Mouse (Mus musculus) layer of hippocampus, postnatal 36 days (tissue): Measurements from ENCODE around the gene Gnb2. TPM values are rescaled to one million over a fixed set of nuclear protein-coding genes. Genes with fewer than 3 reads are reported as not detected.

ENCODE experiments used
- DNase-seq, 2 experiments: peaks; one replicate each; pipeline ENCODE4 v3.0.0; 2022
- total RNA-seq, 2 experiments: library from RNA; stranded (reverse); gene quantifications; 2 replicates each; pipeline ENCODE4 v1.2.3; 2021

Gene Gnb2
- 100 to 1,000 TPM; 554 to 565 TPM for total RNA-seq

DNA sequence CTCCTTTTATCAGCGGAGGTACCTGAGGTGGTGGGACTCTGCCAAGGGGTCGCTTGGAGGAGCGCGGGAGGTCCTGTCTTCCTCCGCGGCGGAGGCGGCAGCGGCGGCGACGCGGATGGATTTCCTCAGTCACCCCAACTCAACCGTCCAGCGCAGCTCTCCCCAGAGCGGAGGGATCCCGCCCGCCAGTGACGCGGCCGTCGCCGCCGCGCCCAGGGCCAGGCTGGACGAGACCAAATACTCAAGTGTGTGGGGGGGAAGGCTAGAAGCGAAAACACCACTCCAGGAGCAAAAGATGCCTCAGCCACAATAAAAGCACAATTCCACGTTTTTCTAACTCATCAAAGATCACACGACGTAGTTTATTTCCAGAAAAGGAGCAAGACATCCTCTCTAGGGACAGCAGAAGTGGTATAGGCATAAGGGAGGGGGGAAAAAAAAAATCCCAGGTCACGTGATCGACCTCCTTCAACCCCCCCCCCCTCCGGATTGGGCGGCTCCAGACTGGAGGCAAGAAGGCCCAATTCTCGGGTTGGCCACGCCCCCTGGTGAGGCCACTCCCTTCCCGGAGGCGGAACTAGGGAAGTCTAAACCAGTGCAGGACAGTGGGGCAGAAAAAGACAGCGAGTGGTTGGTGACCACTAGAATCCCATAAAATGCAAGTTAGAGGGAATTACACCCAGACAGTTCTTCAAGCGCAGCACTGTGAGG is at the start of gene Gnb2, which contains the start of gene Epo:
Gnb2 (minus strand) TSS at position 394 of the 711 bp plus-strand sequence.
Epo (minus strand) TSS at position 126 of the 711 bp plus-strand sequence.
- peak; percentile 95 to 96 for DNase-seq

DNA sequence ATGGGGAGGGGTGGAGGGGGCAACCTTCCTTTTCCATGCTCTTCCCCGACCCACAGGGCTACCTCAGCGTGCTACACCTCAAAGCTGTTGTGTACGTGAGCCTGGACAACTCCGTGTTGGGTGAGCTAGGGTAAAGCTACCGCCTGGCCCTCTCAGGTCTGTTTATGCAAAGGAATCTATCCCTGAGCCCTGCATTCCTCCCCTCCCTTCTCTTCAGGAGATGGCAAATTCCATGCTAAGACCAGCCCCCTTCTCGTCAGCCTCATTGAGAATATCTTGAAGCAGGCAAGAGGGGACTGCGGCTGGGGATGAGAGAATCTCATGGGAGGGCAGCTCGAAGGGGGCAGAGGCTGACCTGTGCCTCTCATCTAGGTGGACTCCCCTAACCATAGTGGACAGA is 49.4 kb upstream of the Gnb2 start:
- DNase-seq = no peak

DNA sequence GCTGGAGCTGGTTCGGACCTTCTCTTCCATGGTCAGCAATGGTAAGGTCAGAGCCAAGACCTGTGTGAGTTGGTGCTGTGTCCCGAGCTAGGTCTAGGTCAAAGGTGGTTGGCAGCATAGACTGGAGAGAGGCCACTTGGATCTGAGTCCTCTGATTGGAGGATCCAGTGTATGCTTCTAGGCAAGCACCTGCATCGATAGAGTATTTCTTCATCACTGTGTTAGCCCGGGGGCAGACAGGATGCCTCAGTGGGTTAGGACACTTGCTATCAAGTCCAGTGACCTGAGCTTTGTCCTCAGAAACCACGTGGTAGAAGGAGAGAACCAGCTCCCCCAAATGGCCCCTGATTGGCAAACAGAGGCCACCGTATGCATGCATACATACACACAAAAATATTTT is 46.9 kb upstream of the Gnb2 start:
- no peak for DNase-seq

DNA sequence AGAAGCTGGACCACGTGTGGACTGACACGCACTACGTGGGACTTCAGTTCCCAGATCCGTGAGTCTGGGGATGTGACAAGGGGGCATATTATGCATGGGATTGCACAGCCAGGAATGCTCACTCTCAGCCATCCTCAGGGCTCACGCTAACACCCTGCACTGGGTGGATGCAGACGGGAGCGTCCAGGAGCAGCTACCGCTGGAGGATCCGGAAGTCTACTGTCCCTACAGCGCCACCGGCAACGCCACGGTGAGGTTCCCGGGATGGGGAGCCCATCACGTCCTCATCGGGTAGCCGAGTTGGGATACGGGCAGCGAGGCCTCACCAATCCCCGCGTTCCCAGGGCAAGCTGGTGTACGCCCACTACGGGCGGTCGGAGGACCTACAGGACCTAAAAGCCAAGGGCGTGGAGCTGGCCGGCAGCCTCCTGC is 41.2 kb upstream of the Gnb2 start:
- peak; percentile 39 to 60 for DNase-seq

DNA sequence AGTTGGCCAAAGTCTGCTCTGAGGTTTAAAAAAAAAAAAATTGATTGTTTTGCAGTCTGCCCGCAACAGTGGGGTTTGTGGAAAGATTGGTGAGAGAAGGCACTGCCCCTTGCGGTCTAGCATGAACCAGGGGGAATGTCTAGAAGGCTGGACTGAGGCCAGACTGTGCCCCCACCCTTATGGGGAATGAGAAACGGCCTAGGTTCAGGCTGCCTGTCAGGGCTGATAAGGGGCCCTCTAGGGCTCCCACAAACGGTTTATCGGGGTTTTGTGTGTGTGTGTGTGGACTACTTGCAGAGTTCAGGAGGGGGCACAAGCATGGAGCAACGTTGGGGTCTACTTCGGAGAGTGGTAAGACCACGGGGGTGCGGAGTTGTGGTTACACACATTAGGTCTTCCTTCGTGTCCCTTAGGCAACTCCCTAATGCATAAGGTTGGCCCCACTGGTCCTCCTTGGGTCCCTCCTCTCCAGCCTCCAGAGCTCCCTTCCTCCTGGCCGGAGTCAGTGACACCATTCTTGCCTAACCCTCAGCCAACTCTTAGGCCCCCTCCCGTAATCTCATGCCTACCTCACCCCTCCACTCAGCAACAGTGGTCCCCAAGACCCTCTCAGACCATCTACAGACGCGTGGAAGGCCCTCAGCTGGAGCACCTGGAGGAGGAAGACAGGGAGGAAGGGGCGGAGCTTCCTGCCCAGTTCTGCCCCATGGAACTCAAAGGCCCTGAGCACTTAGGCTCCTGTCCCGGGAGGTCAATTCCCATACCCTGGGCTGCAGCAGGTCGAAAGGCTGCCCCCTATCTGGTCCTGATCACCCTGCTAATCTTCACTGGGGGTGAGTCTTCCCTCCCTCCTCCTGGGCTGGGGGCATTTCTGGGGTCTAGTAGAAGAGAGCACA is 37.6 kb upstream of the Gnb2 start:
- DNase-seq = no peak

DNA sequence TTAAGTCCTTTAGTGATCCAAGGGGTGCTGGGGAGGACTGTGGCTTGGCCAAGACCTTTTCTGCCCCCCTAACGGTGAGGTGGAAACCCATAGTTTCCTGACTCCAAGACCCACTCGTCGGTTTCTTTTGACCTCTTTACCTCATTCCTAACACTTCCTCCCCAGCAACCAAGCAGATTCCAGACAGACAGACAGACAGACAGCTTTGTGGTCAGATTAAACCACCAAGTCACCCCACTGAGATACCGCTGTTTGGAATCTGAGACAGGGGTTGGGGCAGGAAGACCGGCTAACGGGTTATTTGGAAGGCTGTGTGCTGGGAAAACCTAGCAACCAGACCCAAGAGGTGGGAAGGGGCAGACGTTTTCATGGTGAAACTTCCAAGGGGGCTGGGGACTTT is 36.9 kb upstream of the Gnb2 start:
- DNase-seq = no peak

DNA sequence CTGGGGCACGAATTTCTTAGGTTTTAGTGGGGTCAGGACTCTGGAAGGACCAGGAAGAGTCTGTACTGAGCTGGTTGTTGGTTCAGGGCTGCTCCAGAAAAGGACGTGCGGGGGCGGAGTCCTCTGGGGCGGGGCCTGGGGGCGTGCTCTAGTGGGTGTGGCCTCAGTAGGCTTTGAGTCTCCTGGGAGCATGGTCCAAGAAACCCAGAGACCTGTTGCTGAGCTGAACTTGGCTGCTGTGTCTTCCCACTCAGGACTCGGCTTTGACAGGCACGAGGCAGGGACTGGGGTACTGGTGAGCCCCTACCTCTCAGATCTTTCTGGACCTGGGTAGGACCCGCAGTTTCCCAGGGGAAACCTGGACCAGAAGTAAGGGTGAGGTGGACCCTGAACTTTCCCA is 36.4 kb upstream of the Gnb2 start, which contains the start of gene Tfr2:
Tfr2 (plus strand) TSS at position 176 of the 400 bp plus-strand sequence.
- DNase-seq = no peak

DNA sequence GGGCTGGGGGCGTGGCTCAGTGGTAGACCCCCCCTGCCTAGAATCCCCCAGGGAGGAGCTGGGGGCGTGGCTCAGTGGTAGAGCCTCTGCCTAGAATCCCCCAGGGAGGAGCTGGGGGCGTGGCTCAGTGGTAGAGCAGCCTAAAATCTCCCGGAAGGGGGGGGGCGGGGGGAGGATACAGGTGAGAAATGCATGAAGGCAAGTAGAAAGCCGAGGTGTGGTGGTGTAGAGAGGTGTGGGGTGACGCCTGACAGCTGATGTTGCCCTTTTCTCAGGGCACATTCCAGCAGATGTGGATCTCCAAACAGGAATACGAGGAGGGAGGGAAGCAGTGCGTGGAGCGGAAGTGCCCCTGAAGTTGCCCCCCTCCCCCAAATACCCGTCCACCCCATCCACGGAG is 35.7 kb upstream of the Gnb2 start:
- no peak for DNase-seq

DNA sequence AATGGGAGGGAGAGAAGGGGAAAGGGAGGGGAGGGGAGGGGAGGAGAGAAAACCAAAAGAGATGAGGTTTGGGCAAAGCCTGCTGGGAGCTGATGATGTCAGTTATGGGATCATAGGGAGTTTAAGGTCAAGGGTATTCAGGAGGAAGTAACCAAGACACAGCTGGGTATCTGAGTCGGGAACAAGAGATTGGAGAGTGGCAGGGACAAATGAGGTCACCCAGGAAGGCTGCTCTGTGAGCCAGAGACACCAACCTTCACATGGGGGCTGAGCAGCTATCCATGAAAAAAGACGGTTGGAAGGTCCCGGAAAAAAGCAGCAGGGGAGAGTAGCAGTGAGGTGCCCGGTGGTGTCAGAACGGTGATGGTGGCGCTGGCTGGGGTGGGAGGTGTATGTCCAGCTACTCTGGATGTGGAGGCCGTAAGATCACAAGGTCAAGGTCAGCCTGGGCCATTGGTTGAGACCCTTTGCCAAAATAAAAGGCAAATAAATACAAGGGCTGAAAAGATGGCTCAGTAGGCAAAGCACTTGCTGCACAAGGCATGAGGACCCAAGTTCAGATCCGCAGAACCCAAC is 35.0 kb upstream of the Gnb2 start:
- DNase-seq = no peak

DNA sequence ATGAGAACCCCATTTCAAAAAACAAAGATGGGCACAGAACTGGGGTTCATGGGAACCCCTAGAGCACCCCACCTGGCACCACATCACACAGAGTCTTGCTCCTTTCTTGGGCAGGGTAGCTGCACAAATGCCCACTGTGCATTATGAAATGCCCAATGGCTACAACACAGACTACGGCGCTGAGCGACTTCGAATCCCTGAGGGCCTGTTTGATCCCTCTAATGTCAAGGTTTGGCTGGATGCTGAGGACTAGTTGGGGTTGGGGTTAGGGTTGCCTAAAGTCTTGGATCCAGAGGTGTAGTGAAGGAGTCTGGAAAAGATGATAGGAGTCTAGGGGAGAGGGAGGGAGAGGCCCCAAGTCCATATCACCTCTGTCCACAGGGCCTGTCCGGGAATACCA is 33.1 kb upstream of the Gnb2 start:
- no peak for DNase-seq

DNA sequence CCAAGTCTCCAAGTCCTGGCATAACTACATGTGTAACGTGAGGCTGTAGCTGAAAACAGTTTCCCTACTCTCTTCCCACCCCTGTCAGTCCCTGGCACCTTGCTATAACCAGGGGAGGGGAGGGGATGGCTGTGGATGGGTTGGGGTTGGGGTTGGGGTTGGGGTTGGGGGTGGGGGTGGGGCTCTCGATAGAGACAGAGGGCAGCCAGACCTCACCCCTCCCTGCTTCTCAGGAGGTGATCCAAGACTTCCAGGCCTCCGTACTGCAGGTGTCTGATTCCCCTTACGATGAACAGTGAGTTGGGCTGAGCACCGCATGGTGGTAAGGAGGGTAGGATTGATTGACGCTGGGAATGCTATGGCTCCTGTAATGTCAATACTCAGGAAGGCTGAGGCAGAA is 32.4 kb upstream of the Gnb2 start:
- no peak for DNase-seq

DNA sequence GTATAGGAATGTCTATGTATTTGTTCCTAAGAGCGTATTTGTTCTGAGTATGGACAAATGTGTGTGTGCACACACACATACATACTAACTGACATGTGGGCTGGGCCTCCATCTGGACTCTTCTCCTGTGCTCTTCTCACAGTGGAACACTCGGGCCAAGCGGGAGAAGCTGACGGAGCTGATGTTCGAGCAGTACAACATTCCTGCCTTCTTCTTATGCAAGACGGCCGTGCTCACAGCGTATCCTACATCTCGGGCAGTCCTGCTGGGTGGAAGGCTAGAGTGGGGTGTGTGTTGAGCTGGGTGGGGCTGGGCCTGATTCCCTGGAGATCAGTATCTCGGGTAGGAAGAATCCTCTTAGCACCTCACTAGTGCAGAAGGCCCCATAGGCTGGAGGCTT is 29.7 kb upstream of the Gnb2 start:
- peak in 1 of 2 experiments; percentile 38 for DNase-seq

DNA sequence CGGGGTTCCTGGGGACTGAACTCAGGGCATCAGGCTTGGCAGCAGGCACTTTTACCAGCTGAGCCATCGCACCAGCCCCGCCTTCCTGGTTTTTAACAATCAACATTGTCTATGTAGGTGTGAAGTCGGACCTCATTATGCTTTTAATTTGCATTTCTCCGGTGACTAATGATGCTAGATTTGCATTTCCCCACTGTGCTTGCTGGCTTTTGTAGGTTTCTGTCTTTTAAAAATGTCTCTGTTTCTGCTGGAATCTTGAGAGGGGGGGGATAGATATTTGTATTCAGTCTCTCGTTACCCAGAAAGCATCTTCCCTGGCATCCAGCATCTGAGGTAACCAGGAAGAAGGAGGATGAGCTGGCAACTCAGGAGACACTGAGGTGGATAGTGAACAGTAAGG is 28.2 kb upstream of the Gnb2 start:
- DNase-seq = no peak

DNA sequence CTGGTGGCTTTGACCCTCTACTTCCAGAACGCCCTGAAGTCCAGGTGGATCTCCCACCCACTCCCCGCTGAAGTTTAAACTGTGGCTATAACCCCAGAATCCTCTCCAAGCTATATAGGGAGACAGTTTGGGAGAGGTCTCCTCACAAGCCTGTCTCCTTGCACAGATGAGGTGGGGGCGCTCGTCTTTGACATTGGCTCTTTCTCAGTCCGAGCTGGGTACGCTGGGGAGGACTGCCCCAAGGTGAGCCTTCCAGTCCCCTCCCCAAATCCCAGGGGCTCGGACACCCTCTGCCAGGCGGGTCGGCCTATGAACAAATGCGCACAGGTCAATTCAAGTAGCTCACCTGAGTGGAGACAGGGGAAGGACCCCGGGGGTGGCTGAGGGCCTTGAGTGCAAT is 20.6 kb upstream of the Gnb2 start:
- DNase-seq = no peak

DNA sequence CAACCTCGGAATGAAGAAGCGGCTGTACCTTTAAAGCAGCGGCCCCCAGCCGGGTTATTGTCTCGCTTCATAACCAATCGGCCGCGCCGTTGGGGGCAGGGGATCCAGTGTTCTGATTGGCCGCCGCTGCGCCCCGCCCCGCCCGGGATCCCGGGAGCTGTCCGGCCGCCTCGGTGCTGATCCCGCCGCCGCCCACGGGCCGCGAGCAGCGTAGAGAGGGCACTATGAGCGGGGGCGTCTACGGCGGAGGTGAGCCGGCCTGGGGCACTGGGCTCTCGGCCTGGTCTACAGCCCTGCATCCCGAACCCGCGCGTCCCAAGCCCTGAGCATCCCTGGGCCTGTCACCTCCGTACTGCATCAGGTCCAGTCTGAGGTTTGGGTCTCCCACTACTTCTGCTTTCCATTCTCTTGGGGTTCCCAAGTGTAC is 20.1 kb upstream of the Gnb2 start, which contains the start of gene Actl6b:
Actl6b (plus strand) TSS at position 107 of the 427 bp plus-strand sequence.
- DNase-seq = peak; percentile 88 to 90

DNA sequence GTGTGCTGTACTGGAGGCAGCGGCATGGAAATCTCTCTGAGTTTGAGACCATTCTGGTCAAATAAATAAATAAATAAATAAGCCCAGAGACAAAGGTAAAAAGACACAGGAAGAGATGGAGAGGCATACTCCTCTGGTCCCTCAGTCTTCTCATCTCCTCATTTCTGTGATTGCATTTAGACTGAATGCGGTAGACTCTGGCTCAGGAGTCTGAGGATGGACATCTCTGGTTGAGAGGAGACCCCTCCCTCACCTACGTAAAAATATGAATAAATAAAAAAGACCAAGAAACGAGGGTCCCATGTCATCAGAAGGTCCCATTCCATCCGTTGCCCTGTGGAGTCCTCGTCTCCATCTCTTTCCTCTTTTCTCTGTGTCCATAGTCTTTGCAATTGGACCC is 19.7 kb upstream of the Gnb2 start:
- no peak for DNase-seq

DNA sequence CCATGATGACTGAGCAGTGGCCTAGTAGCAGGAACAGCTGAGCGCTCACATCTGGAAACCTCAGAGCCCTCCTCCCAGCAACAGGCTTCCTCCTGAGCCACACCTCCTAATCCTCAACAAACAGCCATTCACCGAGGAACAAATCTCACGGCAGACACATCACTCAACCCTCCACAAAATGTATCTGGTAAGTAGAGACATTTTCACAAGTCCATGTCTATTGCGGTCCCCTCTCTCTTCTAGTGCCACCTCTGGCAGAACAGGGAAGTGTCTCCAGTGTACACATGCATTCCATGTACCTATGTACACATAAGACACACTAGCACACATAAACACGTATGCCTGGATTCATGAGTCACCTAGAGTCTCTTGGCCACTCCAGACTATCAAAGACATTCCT is 17.8 kb upstream of the Gnb2 start:
- DNase-seq = no peak

DNA sequence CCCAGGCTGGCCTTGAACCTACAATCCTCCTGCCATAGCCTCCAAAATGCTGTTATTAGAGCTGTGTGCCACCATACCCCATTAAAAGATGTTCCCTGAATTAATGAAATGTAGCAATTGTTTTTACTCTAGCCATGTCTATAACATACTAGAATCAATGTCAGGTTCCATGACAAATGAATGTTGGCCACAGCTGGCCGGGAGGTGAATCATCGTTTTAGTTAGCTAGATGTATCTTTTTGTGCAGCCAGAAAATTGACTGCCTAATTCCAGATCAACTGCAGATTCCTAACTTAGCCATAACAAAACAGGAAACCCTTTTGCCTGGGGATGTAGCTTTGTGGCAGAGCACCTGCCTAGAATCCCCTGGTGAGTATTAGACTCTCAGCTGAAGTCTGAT is 16.5 kb upstream of the Gnb2 start:
- no peak for DNase-seq

DNA sequence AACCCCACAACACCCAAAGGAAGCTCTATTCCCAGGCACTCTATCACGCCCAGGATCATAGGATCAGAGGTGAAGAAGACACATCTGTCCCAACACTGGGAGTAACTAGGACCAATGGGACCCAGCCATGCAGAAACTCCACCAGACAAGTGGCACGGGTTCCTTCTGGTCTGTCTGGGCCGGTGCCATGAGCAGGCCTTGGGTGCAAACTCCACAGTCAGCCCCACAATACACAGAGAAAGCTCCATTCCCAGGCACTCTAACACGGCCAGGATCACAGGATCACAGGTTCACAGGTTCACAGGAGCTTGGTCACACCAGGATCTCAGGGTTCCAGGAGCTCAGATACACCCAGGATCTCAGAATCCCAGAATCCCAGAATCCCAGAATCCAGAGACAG is 12.3 kb upstream of the Gnb2 start:
- no peak for DNase-seq

DNA sequence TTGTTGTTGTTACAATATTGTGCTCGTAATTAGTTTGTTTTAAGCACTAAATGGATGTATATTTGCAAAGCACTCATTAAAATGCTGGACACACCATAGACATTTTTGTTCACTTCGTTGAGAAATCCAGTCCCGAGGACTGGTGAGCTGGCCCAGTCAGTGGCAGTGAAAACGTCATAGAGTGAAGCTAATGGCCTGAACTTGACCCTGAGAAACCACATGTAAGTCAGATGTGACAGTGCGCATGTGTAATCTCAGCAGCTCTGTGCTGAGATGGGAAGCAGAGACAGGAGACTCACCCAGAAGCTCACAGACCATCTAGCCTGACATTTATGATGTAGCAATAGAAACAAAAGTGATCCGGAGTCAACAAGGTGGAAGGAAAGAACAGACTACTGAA is 11.6 kb upstream of the Gnb2 start:
- no peak for DNase-seq

DNA sequence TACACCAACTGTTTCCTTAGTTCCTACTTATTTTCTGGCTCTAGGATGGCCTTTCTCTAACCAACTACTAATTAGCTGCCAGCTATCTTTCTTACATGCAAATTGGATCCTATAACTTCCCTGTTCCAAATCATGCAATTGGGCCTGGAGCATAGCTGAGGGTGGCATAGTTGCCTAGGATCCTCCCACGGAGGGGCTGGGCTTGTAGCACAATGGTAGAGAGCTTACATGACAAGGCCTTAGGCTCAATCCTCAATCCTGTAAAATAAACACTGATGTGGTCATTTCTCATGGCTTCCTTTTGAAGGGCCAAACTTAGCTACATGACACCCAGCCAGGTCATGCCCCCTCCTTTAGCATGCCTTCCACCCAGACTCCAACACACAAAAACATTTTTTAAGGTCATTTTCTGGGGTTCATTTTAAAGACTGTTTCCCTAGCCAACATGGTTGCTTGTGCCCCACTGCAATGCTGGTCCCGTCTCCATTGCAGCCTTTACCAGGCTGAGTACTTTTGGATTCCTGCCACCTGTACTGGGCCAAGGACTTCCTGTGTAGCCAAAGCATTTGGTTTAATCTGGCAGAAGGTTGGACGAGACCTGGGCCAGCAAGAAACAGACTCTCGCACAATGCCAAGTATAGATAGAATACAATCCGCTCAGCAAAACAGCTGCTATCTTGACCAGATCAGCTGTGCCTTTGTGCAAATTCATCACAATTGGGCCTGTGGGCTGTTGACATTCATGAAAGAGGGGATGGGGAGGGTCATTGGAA is 8.6 kb upstream of the Gnb2 start:
- DNase-seq = no peak

DNA sequence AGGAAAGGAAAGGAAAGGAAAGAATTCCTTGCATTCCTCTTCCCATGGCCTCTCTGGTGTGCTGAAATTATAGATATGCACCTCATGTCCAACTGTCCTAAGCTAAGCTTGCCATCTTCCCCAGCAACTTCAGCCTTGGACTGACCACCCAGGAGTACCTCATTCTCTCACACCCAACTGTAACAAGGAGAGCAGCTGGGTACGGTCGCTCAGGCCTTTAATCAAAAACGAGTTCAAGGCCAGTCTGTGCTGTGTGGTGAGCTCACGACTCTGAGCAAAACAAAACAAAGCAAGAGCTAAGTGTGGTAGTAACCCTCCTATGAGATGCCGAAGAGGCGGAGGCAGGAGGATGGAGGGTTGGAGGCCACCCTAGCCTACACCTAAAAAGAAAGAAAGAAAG is 7.7 kb upstream of the Gnb2 start:
- no peak for DNase-seq
